Mouse (Mus musculus): ENCODE measurements around the gene Gm38100. TPM values are rescaled to one million over a fixed set of nuclear protein-coding genes. Genes with fewer than 3 reads are reported as not detected.

The Gm38100 gene
- polyA plus RNA-seq, 1 experiment from 2014 or later, result not detected

- no peak overlapping the region for H3K9ac ChIP-seq (ENCODE audit: low read depth, low read length)
- H3K9me3 ChIP-seq (ENCODE audit: control insufficient read depth, low read length), result no peaks in the 10 kb centered on the region
- no peak overlapping the region for H3K27ac ChIP-seq (ENCODE audit: low read depth, low read length)
- H3K36me3 ChIP-seq (ENCODE audit: control insufficient read depth, insufficient read depth, low read length), result no peaks in the 10 kb centered on the region
- H3K4me2 ChIP-seq (replicated peaks; ENCODE audit: low read depth, low read length), result no peak overlapping the region
- no peak overlapping the region for H3K4me3 ChIP-seq (ENCODE audit: low read depth, low read length)
- ATAC-seq (ENCODE audit: low FRiP score) (peak; percentile 28; the same call in 1 of the 2 replicates), DNase-seq (ENCODE audit: low spot score) (no peak)
- WGBS, result 67% methylated on average over 4 of the region's 4 CpGs
- H3K27me3 ChIP-seq (ENCODE audit: control insufficient read depth, insufficient read depth, low read length), result no peaks in the 10 kb centered on the region
- no peaks in the 10 kb centered on the region for H3K4me1 ChIP-seq (replicated peaks; ENCODE audit: control insufficient read depth, insufficient read depth, low read length)
These were observed 26.7 kb downstream of the Gm38100 start for GRCm38 (mm10) chr1:175946718-175947315.

- DNase-seq (ENCODE audit: low spot score), result no peak
- Histone ChIP-seq H3K4me3 (ENCODE audit: low read depth, low read length) (no peak overlapping the region), H3K27ac (ENCODE audit: low read depth, low read length) (no peak overlapping the region), H3K4me2 (replicated peaks; ENCODE audit: low read depth, low read length) (no peak overlapping the region), H3K4me1 (replicated peaks; ENCODE audit: control insufficient read depth, insufficient read depth, low read length) (no peaks in the 10 kb centered on the region), H3K9ac (ENCODE audit: low read depth, low read length) (no peak overlapping the region), H3K36me3 (ENCODE audit: control insufficient read depth, insufficient read depth, low read length) (no peaks in the 10 kb centered on the region), H3K9me3 (ENCODE audit: control insufficient read depth, low read length) (no peaks in the 10 kb centered on the region), H3K27me3 (ENCODE audit: control insufficient read depth, insufficient read depth, low read length) (no peaks in the 10 kb centered on the region)
- WGBS, result 75% methylated on average over 3 of the region's 3 CpGs
- no peak for ATAC-seq (ENCODE audit: low FRiP score)
These were observed 30.3 kb downstream of the Gm38100 start for GRCm38 (mm10) chr1:175950421-175950820.

GRCm38 (mm10) chr1:175950851-175951250, 30.7 kb downstream of the Gm38100 start:
- DNase-seq (ENCODE audit: low spot score), result no peak
- ATAC-seq (ENCODE audit: low FRiP score), result no peak
- Histone ChIP-seq H3K4me1 (replicated peaks; ENCODE audit: control insufficient read depth, insufficient read depth, low read length) (no peaks in the 10 kb centered on the region), H3K27ac (ENCODE audit: low read depth, low read length) (no peak overlapping the region), H3K9me3 (ENCODE audit: control insufficient read depth, low read length) (no peaks in the 10 kb centered on the region), H3K9ac (ENCODE audit: low read depth, low read length) (no peak overlapping the region), H3K36me3 (ENCODE audit: control insufficient read depth, insufficient read depth, low read length) (no peaks in the 10 kb centered on the region), H3K4me3 (ENCODE audit: low read depth, low read length) (no peak overlapping the region), H3K4me2 (replicated peaks; ENCODE audit: low read depth, low read length) (no peak overlapping the region), H3K27me3 (ENCODE audit: control insufficient read depth, insufficient read depth, low read length) (no peaks in the 10 kb centered on the region)
- WGBS, result 86% methylated on average over 2 of the region's 2 CpGs

- no peaks in the 10 kb centered on the region for H3K36me3 ChIP-seq (ENCODE audit: control insufficient read depth, insufficient read depth, low read length)
- no peak overlapping the region for H3K27ac ChIP-seq (ENCODE audit: low read depth, low read length)
- no peak overlapping the region for H3K4me3 ChIP-seq (ENCODE audit: low read depth, low read length)
- H3K27me3 ChIP-seq (ENCODE audit: control insufficient read depth, insufficient read depth, low read length), result no peaks in the 10 kb centered on the region
- 91% methylated on average over 2 of the region's 2 CpGs for WGBS
- H3K9ac ChIP-seq (ENCODE audit: low read depth, low read length), result no peak overlapping the region
- H3K4me2 ChIP-seq (replicated peaks; ENCODE audit: low read depth, low read length), result no peak overlapping the region
- no peaks in the 10 kb centered on the region for H3K4me1 ChIP-seq (replicated peaks; ENCODE audit: control insufficient read depth, insufficient read depth, low read length)
- ATAC-seq (ENCODE audit: low FRiP score) (no peak), DNase-seq (ENCODE audit: low spot score) (no peak)
- no peaks in the 10 kb centered on the region for H3K9me3 ChIP-seq (ENCODE audit: control insufficient read depth, low read length)
These were observed 41.7 kb downstream of the Gm38100 start for GRCm38 (mm10) chr1:175961786-175962185.

GRCm38 (mm10) chr1:175967004-175967745, 47.0 kb downstream of the Gm38100 start:
- no peak overlapping the region for H3K4me2 ChIP-seq (replicated peaks; ENCODE audit: low read depth, low read length)
- H3K9ac ChIP-seq (ENCODE audit: low read depth, low read length), result no peak overlapping the region
- no peak overlapping the region for H3K27ac ChIP-seq (ENCODE audit: low read depth, low read length)
- H3K27me3 ChIP-seq (ENCODE audit: control insufficient read depth, insufficient read depth, low read length), result no peaks in the 10 kb centered on the region
- no peaks in the 10 kb centered on the region for H3K9me3 ChIP-seq (ENCODE audit: control insufficient read depth, low read length)
- ATAC-seq (ENCODE audit: low FRiP score), result no peak
- no peak for DNase-seq (ENCODE audit: low spot score)
- H3K4me3 ChIP-seq (ENCODE audit: low read depth, low read length), result no peak overlapping the region
- H3K36me3 ChIP-seq (ENCODE audit: control insufficient read depth, insufficient read depth, low read length), result no peaks in the 10 kb centered on the region
- WGBS, result 90% methylated on average over 5 of the region's 5 CpGs
- H3K4me1 ChIP-seq (replicated peaks; ENCODE audit: control insufficient read depth, insufficient read depth, low read length), result no peaks in the 10 kb centered on the region

GRCm38 (mm10) chr1:175970710-175971109, 50.6 kb downstream of the Gm38100 start:
- Histone ChIP-seq H3K9ac (ENCODE audit: low read depth, low read length) (no peak overlapping the region), H3K4me3 (ENCODE audit: low read depth, low read length) (no peak overlapping the region), H3K27me3 (ENCODE audit: control insufficient read depth, insufficient read depth, low read length) (no peaks in the 10 kb centered on the region), H3K4me2 (replicated peaks; ENCODE audit: low read depth, low read length) (no peak overlapping the region), H3K27ac (ENCODE audit: low read depth, low read length) (no peak overlapping the region), H3K4me1 (replicated peaks; ENCODE audit: control insufficient read depth, insufficient read depth, low read length) (no peaks in the 10 kb centered on the region), H3K36me3 (ENCODE audit: control insufficient read depth, insufficient read depth, low read length) (no peaks in the 10 kb centered on the region), H3K9me3 (ENCODE audit: control insufficient read depth, low read length) (no peaks in the 10 kb centered on the region)
- 74% methylated on average over 5 of the region's 5 CpGs for WGBS
- DNase-seq (ENCODE audit: low spot score), result no peak
- ATAC-seq (ENCODE audit: low FRiP score), result no peak

Other genes with a start within 250 kb of the Gm38100 start
- gene Opn3, start 227.6 kb upstream of the Gm38100 start, polyA plus RNA-seq (2014; fragmentation: Nextera tagmentation; extraction: Ambion mirVana), result 9.2 and 12.4 TPM in 2 replicates
- gene Chml, start 227.4 kb upstream of the Gm38100 start, polyA plus RNA-seq (2014; fragmentation: Nextera tagmentation; extraction: Ambion mirVana), result 6.4 and 6.7 TPM in 2 replicates
- gene Wdr64, start 221.7 kb upstream of the Gm38100 start, polyA plus RNA-seq (2014; fragmentation: Nextera tagmentation; extraction: Ambion mirVana), result 0.12 TPM in 1 of 2 replicates, not detected in the other
- 101 and 102 TPM in 2 replicates for gene Exo1, start 39.7 kb upstream of the Gm38100 start, polyA plus RNA-seq (2014; fragmentation: Nextera tagmentation; extraction: Ambion mirVana)
- 1.2 and 1.3 TPM in 2 replicates for gene Rbm8a2, start 58.8 kb downstream of the Gm38100 start, polyA plus RNA-seq (2014; fragmentation: Nextera tagmentation; extraction: Ambion mirVana)

Data from hindbrain, embryonic 11.5 days (tissue).